Mouse (Mus musculus): ENCODE results near the gene Mylk3.

The Mylk3 gene

GRCm38 (mm10) chr8:85313036-85313435, 73.1 kb downstream of the Mylk3 start:
- DNase-seq (ENCODE audit: low spot score) = no peak

GRCm38 (mm10) chr8:85311743-85312142, 74.4 kb downstream of the Mylk3 start:
- DNase-seq (ENCODE audit: low spot score) = peak; percentile 22

- no peak for DNase-seq (ENCODE audit: low spot score)
Measured at GRCm38 (mm10) chr8:85308564-85308963, 77.6 kb downstream of the Mylk3 start.

GRCm38 (mm10) chr8:85303531-85303930, 82.6 kb downstream of the Mylk3 start:
- DNase-seq (ENCODE audit: low spot score) = no peak

- no peak for DNase-seq (ENCODE audit: low spot score)
Measured at GRCm38 (mm10) chr8:85302931-85303330, 83.2 kb downstream of the Mylk3 start.

GRCm38 (mm10) chr8:85301941-85302340, 84.2 kb downstream of the Mylk3 start:
- DNase-seq (ENCODE audit: low spot score) = no peak

- DNase-seq (ENCODE audit: low spot score) = peak; percentile 96
Measured at GRCm38 (mm10) chr8:85299434-85300077, 86.6 kb downstream of the Mylk3 start, which contains the start of the genes Orc6 and Vps35. Gene Orc6 (plus strand): TSS chr8:85299632. Gene Vps35 (minus strand): TSS chr8:85299802.

- peak; percentile 12 for DNase-seq (ENCODE audit: low spot score)
Measured at GRCm38 (mm10) chr8:85298600-85299433, 87.3 kb downstream of the Mylk3 start.

GRCm38 (mm10) chr8:85286846-85287245, 99.3 kb downstream of the Mylk3 start:
- no peak for DNase-seq (ENCODE audit: low spot score)
